ENCODE assay signal across 26 mouse cellular contexts in the genomic region with DNA sequence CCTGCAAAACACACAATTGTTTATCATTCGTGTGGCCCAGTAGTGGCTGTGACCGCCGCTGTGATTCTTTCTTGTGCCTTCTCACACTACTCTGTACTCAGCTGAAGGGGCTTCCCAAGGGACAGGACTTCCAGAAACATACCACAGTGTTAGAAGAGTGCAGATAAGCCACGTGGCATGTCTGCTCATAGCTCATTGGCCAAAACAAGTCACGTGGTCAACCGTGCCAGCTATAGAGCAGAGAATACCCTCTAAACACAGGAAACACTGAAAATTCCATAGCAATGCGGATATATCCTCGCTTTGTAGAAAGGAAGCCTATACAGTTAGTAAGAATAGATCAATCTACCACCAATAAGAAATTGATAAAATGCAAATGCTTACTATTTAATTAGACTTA.
DNase-seq lines count a peak whose midpoint lies in the region; ATAC-seq and TF ChIP-seq lines count a peak whose summit lies in the region.
"Had no signal": no experiment of that assay in that cellular context is flagged by ENCODE, and none has a peak within 500 bp of the region (broad histone marks: within the 10 kb centered on the region; RNA-seq: fewer than 3 reads in every experiment).

No protein-coding gene starts in this region.

- no peak overlapping the region for H3K27ac ChIP-seq in midbrain, embryonic 12.5 days (replicated peaks)
- H3K27ac ChIP-seq in midbrain, embryonic 15.5 days, result no peak overlapping the region
- no peak overlapping the region for H3K27ac ChIP-seq in MEL (ENCODE audit: control insufficient read depth, low read depth, low read length)
- H3K27ac ChIP-seq: embryonic facial prominence, embryonic 13.5 days; embryonic facial prominence, embryonic 15.5 days; forebrain, embryonic 10.5 days; forebrain, embryonic 12.5 days had no signal

- H3K79me2 ChIP-seq in C2C12 (ENCODE audit: control insufficient read depth, insufficient read depth) (no peaks in the 10 kb centered on the region), MEL (ENCODE audit: control insufficient read depth, insufficient read depth, low read length, poor library complexity) (no peaks in the 10 kb centered on the region)

- no peak overlapping the region for H3K4me3 ChIP-seq in midbrain, embryonic 12.5 days
- H3K4me3 ChIP-seq in midbrain, embryonic 15.5 days, result no peak overlapping the region
- no peak overlapping the region for H3K4me3 ChIP-seq in C2C12 (ENCODE audit: insufficient read depth, poor library complexity, severe bottlenecking)
- H3K4me3 ChIP-seq in MEL (ENCODE audit: control insufficient read depth in 1 of 2, insufficient read depth in 1 of 2, low read depth in 2 of 2, low read length in 2 of 2), result no peak overlapping the region
- H3K4me3 ChIP-seq: embryonic facial prominence, embryonic 13.5 days; embryonic facial prominence, embryonic 15.5 days; erythroblast, embryonic 14.5 days; forebrain, embryonic 10.5 days; forebrain, embryonic 12.5 days had no signal

- no peak overlapping the region for H3K4me2 ChIP-seq in midbrain, embryonic 12.5 days (replicated peaks)
- H3K4me2 ChIP-seq in midbrain, embryonic 15.5 days, result no peak overlapping the region
- H3K4me2 ChIP-seq: embryonic facial prominence, embryonic 13.5 days; embryonic facial prominence, embryonic 15.5 days; forebrain, embryonic 12.5 days had no signal

- no peak overlapping the region for H3K9ac ChIP-seq in midbrain, embryonic 12.5 days (replicated peaks)
- H3K9ac ChIP-seq in midbrain, embryonic 15.5 days, result no peak overlapping the region
- H3K9ac ChIP-seq in MEL (ENCODE audit: control insufficient read depth, low read depth, low read length, poor library complexity, severe bottlenecking), result no peak overlapping the region
- H3K9ac ChIP-seq: embryonic facial prominence, embryonic 13.5 days; embryonic facial prominence, embryonic 15.5 days; forebrain, embryonic 12.5 days had no signal

- no peak for TF ChIP-seq EP300 in MEL (IDR thresholded peaks at IDR 0.05; ENCODE audit: low read depth in 1 of 2, low read length in 2 of 2)

- H3K79me3 ChIP-seq in C2C12 (ENCODE audit: low read depth), result no peaks in the 10 kb centered on the region

- no peak for TF ChIP-seq POLR2A in MEL (IDR thresholded peaks at IDR 0.05; ENCODE audit: control insufficient read depth in 1 of 2, insufficient read depth in 1 of 2, low read depth in 1 of 2, low read length in 2 of 2, poor library complexity in 1 of 2)

- H3K4me1 ChIP-seq in midbrain, embryonic 12.5 days, result no peaks in the 10 kb centered on the region
- H3K4me1 ChIP-seq in midbrain, embryonic 15.5 days, result no peaks in the 10 kb centered on the region
- H3K4me1 ChIP-seq in MEL (ENCODE audit: control insufficient read depth in 1 of 2, insufficient read depth in 2 of 2, low read length in 2 of 2), result peaks cover 0 to 3% of the 10 kb centered on the region in 2 experiments
- H3K4me1 ChIP-seq: forebrain, embryonic 10.5 days; forebrain, embryonic 12.5 days had no signal

- H3K36me3 ChIP-seq in midbrain, embryonic 12.5 days, result no peaks in the 10 kb centered on the region
- no peaks in the 10 kb centered on the region for H3K36me3 ChIP-seq in midbrain, embryonic 15.5 days (replicated peaks)
- H3K36me3 ChIP-seq in C2C12 (ENCODE audit: control insufficient read depth, insufficient read depth) (no peaks in the 10 kb centered on the region), MEL (ENCODE audit: control insufficient read depth in 1 of 2, insufficient read depth in 2 of 2, low read length in 2 of 2) (peaks cover 0 to 3% of the 10 kb centered on the region in 2 experiments; a peak in 2 of 4 replicates)
- H3K36me3 ChIP-seq: embryonic facial prominence, embryonic 13.5 days; embryonic facial prominence, embryonic 15.5 days; forebrain, embryonic 10.5 days; forebrain, embryonic 12.5 days; G1E had no signal

- no peaks in the 10 kb centered on the region for H3K27me3 ChIP-seq in midbrain, embryonic 12.5 days
- H3K27me3 ChIP-seq in midbrain, embryonic 15.5 days (replicated peaks), result no peaks in the 10 kb centered on the region
- no peaks in the 10 kb centered on the region for H3K27me3 ChIP-seq in C2C12 (ENCODE audit: control insufficient read depth, insufficient read depth, insufficient read length)
- no peaks in the 10 kb centered on the region for H3K27me3 ChIP-seq in MEL (ENCODE audit: control insufficient read depth in 1 of 2, insufficient read depth in 2 of 2, low read length in 2 of 2)
- H3K27me3 ChIP-seq: embryonic facial prominence, embryonic 13.5 days; embryonic facial prominence, embryonic 15.5 days; forebrain, embryonic 12.5 days had no signal

- DNase-seq in MEL (ENCODE audit: low read depth, low spot score) (no peak), ZHBTc4 (ENCODE audit: low read depth, low spot score) (peak; percentile 5)
- DNase-seq in cerebellum, postnatal 4 days (ENCODE audit: low spot score in 2 of 2), result no peak
- no peak for DNase-seq in right cerebral cortex, adult 18-20 months
- DNase-seq: adrenal gland, adult 8-10 months; adrenal gland, postnatal 14 days; adrenal gland, postnatal 36 days; B cell, adult 2 months; cerebellum, adult 11-12 months; cerebellum, adult 2 months; cerebellum, adult 9-10 months; cerebellum, postnatal 10 days; cerebellum, postnatal 25 days; embryo, embryonic 11 days had no signal

- WGBS in midbrain, embryonic 12.5 days, result 89% methylated on average over 8 of the region's 8 CpGs
- 95% methylated on average over 8 of the region's 8 CpGs for whole genome bisulfite sequencing in midbrain, embryonic 15.5 days

- TF ChIP-seq RAD21 in MEL (IDR thresholded peaks at IDR 0.05; ENCODE audit: low read depth, low read length), result no peak

- no peak for TF ChIP-seq CTCF in C2C12 (IDR thresholded peaks at IDR 0.05; ENCODE audit: control insufficient read depth, insufficient read depth, insufficient read length)
- no peak for TF ChIP-seq CTCF in MEL (IDR thresholded peaks at IDR 0.05 in 2 of 3, conservative IDR thresholded peaks at IDR 0.05 in 1 of 3; ENCODE audit: control insufficient read depth in 1 of 3, insufficient read depth in 1 of 3, low read depth in 2 of 3, low read length in 3 of 3, poor library complexity in 1 of 3, severe bottlenecking in 1 of 3)

- no peak overlapping the region for H3ac ChIP-seq in C2C12 (ENCODE audit: control insufficient read depth, insufficient read length, low read depth)

- 0 out of 2 replicates have a peak, but pooled peaks have one; percentile 46 for ATAC-seq in midbrain, embryonic 12.5 days (ENCODE audit: low FRiP score, low read depth)
- ATAC-seq in midbrain, embryonic 15.5 days (replicated peaks), result no peak
- ATAC-seq in activated CD4-positive, CD25-positive, alpha-beta regulatory T cell, adult 4 months, result no peak
- ATAC-seq: forebrain, embryonic 14.5 days; forebrain, embryonic 16.5 days had no signal

- H3K9me3 ChIP-seq in midbrain, embryonic 12.5 days, result no peaks in the 10 kb centered on the region
- no peaks in the 10 kb centered on the region for H3K9me3 ChIP-seq in midbrain, embryonic 15.5 days
- H3K9me3 ChIP-seq in MEL (replicated peaks; ENCODE audit: insufficient read depth, low read length), result no peaks in the 10 kb centered on the region
- H3K9me3 ChIP-seq: embryonic facial prominence, embryonic 13.5 days; embryonic facial prominence, embryonic 15.5 days; forebrain, embryonic 10.5 days; forebrain, embryonic 12.5 days; G1E had no signal

TF ChIP-seq in C2C12, 6 proteins besides CTCF, POLR2A, EP300 and RAD21:
- TF ChIP-seq CEBPB (IDR thresholded peaks at IDR 0.05; ENCODE audit: low read depth), result no peak
- TF ChIP-seq USF1 (IDR thresholded peaks at IDR 0.05; ENCODE audit: low read depth), result peak; percentile 15
TF ChIP-seq in C2C12: peak in this region for 1.

TF ChIP-seq in MEL, 35 proteins besides CTCF, POLR2A, EP300 and RAD21:
- TF ChIP-seq USF1 (IDR thresholded peaks at IDR 0.05; ENCODE audit: low read depth, low read length), result peak; percentile 42; the same call in 1 of the 2 replicates
- TF ChIP-seq POLR2AphosphoS5 (IDR thresholded peaks at IDR 0.05; ENCODE audit: borderline replicate concordance, low read depth, low read length), result no peak
- no peak for TF ChIP-seq MAZ (IDR thresholded peaks at IDR 0.05; ENCODE audit: low read depth, low read length)
- no peak for TF ChIP-seq MAX (IDR thresholded peaks at IDR 0.05; ENCODE audit: low read length)
